Comparison of ENCODE assay signal across 10 mouse cellular contexts in genomic region chr5:141380774-141381156, GRCm38 (mm10).
DNase-seq lines count a peak whose midpoint lies in the region; ATAC-seq and TF ChIP-seq lines count a peak whose summit lies in the region.
"Had no signal": no experiment of that assay in that cellular context is flagged by ENCODE, and none has a peak within 500 bp of the region (broad histone marks: within the 10 kb centered on the region; RNA-seq: fewer than 3 reads in every experiment).

No protein-coding gene starts in this region.

- no peaks in the 10 kb centered on the region for H3K9me3 ChIP-seq in heart, embryonic 10.5 days
- H3K9me3 ChIP-seq in embryonic facial prominence, embryonic 15.5 days (replicated peaks) = no peaks in the 10 kb centered on the region
- no peaks in the 10 kb centered on the region for H3K9me3 ChIP-seq in limb, embryonic 14.5 days (ENCODE audit: control insufficient read depth, low read length)
- H3K9me3 ChIP-seq: limb, embryonic 13.5 days had no signal

- peaks cover 17% of the 10 kb centered on the region for H3K4me1 ChIP-seq in heart, embryonic 10.5 days
- peaks cover 12% of the 10 kb centered on the region; the same call in 1 of the 2 replicates for H3K4me1 ChIP-seq in embryonic facial prominence, embryonic 15.5 days
- peaks cover 8% of the 10 kb centered on the region; the same call in 1 of the 2 replicates for H3K4me1 ChIP-seq in kidney, adult 2 months (ENCODE audit: control insufficient read depth, insufficient read depth, low read length)
- H3K4me1 ChIP-seq in limb, embryonic 14.5 days (ENCODE audit: control insufficient read depth, insufficient read depth, low read length) = peaks cover 13% of the 10 kb centered on the region; the same call in 1 of the 2 replicates

- H3K27ac ChIP-seq in heart, embryonic 10.5 days = peak overlapping the region; percentile 52
- H3K27ac ChIP-seq in embryonic facial prominence, embryonic 15.5 days (replicated peaks) = no peak overlapping the region
- peak overlapping the region; percentile 87 for H3K27ac ChIP-seq in kidney, adult 2 months (ENCODE audit: insufficient read depth, low read depth, low read length)
- H3K27ac ChIP-seq in limb, embryonic 14.5 days (replicated peaks; ENCODE audit: low read depth, low read length) = peak overlapping the region; percentile 28; the same call in 1 of the 2 replicates
- H3K27ac ChIP-seq: limb, embryonic 13.5 days had no signal

- no peak overlapping the region for H3K9ac ChIP-seq in embryonic facial prominence, embryonic 15.5 days
- H3K9ac ChIP-seq in limb, embryonic 14.5 days (ENCODE audit: low read depth, low read length, severe bottlenecking) = no peak overlapping the region
- H3K9ac ChIP-seq: limb, embryonic 13.5 days had no signal

- ATAC-seq in embryonic facial prominence, embryonic 15.5 days (ENCODE audit: insufficient number of reproducible peaks, low FRiP score, low TSS enrichment, low read depth) = 0 out of 2 replicates have a peak, but pooled peaks have one; percentile 11
- no peak for ATAC-seq in limb, embryonic 14.5 days (ENCODE audit: low FRiP score, low read depth)
- no peak for ATAC-seq in inflammation-experienced regulatory T-cells, adult 6 months

- WGBS in heart, embryonic 10.5 days = 83% methylated on average over 3 of the region's 3 CpGs
- 81% methylated on average over 3 of the region's 3 CpGs for WGBS in embryonic facial prominence, embryonic 15.5 days
- WGBS in kidney, adult 2 months = 38% methylated on average over 3 of the region's 3 CpGs
- WGBS in limb, embryonic 14.5 days = 52% methylated on average over 3 of the region's 3 CpGs

- no peaks in the 10 kb centered on the region for H3K27me3 ChIP-seq in heart, embryonic 10.5 days (ENCODE audit: insufficient read depth, poor library complexity, severe bottlenecking)
- H3K27me3 ChIP-seq in embryonic facial prominence, embryonic 15.5 days = no peaks in the 10 kb centered on the region
- no peaks in the 10 kb centered on the region for H3K27me3 ChIP-seq in kidney, adult 2 months (replicated peaks; ENCODE audit: control insufficient read depth, insufficient read depth, low read length)
- no peaks in the 10 kb centered on the region for H3K27me3 ChIP-seq in limb, embryonic 14.5 days (ENCODE audit: control insufficient read depth, insufficient read depth, low read length)
- H3K27me3 ChIP-seq: limb, embryonic 13.5 days had no signal

- DNase-seq in heart, embryonic 10.5 days (ENCODE audit: low spot score) = no peak
- no peak for DNase-seq in heart, postnatal 25 days (ENCODE audit: low spot score)
- peak; percentile 80 for DNase-seq in kidney, adult 2 months
- DNase-seq in limb, embryonic 14.5 days (ENCODE audit: low spot score) = no peak
- no peak for DNase-seq in adipocyte (ENCODE audit: low spot score)
- DNase-seq in gastrocnemius, postnatal 36 days = no peak
- DNase-seq: retina, postnatal 1 day had no signal

- no peak for TF ChIP-seq CTCF in kidney, adult 2 months (conservative IDR thresholded peaks at IDR 0.05; ENCODE audit: insufficient read depth, insufficient read length, low read depth, low read length)

- no peaks in the 10 kb centered on the region for H3K36me3 ChIP-seq in heart, embryonic 10.5 days
- no peaks in the 10 kb centered on the region for H3K36me3 ChIP-seq in embryonic facial prominence, embryonic 15.5 days
- H3K36me3 ChIP-seq in kidney, adult 2 months (ENCODE audit: control insufficient read depth, insufficient read depth, low read length) = no peaks in the 10 kb centered on the region
- H3K36me3 ChIP-seq in limb, embryonic 14.5 days (ENCODE audit: control insufficient read depth, insufficient read depth, low read length) = no peaks in the 10 kb centered on the region
- H3K36me3 ChIP-seq: limb, embryonic 13.5 days had no signal

- no peak overlapping the region for H3K4me3 ChIP-seq in heart, embryonic 10.5 days
- H3K4me3 ChIP-seq in embryonic facial prominence, embryonic 15.5 days (replicated peaks) = no peak overlapping the region
- H3K4me3 ChIP-seq in kidney, adult 2 months (ENCODE audit: insufficient read depth, low read depth, low read length) = peak overlapping the region; percentile 31
- H3K4me3 ChIP-seq in limb, embryonic 14.5 days (replicated peaks; ENCODE audit: low read length) = no peak overlapping the region
- H3K4me3 ChIP-seq: limb, embryonic 13.5 days had no signal

- intact Hi-C loops in heart, postnatal 25 days (cut with DNase I) = no loop called here
- intact Hi-C loops in gastrocnemius, postnatal 36 days (cut with DNase I) = no loop called here

- H3K4me2 ChIP-seq in embryonic facial prominence, embryonic 15.5 days (replicated peaks) = no peak overlapping the region
- H3K4me2 ChIP-seq in limb, embryonic 14.5 days (replicated peaks; ENCODE audit: low read depth, low read length, severe bottlenecking) = no peak overlapping the region
- H3K4me2 ChIP-seq: limb, embryonic 13.5 days had no signal

- TF ChIP-seq POLR2A in kidney, adult 2 months (IDR thresholded peaks at IDR 0.05; ENCODE audit: low read depth, low read length) = no peak
- TF ChIP-seq POLR2A in limb, embryonic 14.5 days (IDR thresholded peaks at IDR 0.05; ENCODE audit: borderline replicate concordance, extremely low read depth, insufficient read depth, insufficient read length) = no peak
